Mouse (Mus musculus) spleen, postnatal 14 days (tissue): ENCODE results near the gene Cdh24.

Experiments
- DNase-seq, 2 experiments: peaks; one replicate each; pipeline ENCODE4 v3.0.0; 2021 to 2022; ENCODE audit warnings: low spot score in 2 of 2

Gene Cdh24

DNA sequence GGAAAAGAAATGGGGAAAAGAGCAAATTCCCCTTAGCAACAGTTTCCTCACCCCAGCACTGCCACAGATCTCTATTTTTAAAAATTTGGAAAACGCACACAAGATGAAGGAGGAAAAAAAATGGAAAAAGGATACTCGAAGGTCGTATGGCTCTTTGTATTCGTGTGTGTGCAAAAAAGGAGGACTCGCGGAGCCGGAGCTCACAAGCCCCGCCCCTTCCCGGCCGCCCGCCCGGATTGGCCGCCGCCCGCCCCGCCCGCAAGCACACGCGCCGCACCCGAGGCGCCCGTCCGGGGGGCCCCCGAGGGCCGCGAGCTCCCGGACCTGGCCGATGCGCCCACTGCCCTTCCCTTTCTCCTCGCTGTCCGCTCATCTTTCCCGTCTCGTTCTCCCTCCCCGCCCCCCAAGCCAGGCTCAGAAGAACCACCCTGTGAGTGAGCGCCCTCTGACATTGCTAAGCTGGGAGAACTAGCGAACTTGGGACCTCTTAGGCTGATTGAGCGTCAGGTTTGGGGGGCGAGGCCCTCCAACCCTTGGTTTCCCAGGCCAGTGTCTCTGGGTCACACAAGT lies 35.3 kb downstream of the Cdh24 start, which contains the start of gene 4931414P19Rik:
4931414P19Rik (minus strand) TSS at position 242 of the 570 bp plus-strand sequence.
- DNase-seq = peak; percentile 67 to 79

DNA sequence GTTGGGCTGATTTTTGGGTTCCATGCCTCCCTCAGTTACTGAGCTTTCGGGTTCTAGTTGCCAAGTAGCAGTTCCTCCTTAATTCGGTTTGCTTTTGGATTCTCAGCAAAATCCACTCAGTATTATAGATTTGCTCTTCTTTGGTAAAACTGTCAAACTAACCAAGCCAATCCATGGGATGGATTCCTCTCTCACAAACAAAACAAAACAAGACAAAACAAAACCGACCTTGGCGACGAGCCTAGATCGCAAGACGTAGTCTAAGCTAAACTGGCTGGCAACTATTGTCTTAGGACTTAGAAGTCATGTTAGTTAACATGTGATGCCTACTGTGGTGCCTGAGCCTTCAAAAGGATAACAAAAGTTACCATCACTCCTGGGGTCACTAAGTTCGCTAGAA lies 37.5 kb downstream of the Cdh24 start:
- no peak for DNase-seq

DNA sequence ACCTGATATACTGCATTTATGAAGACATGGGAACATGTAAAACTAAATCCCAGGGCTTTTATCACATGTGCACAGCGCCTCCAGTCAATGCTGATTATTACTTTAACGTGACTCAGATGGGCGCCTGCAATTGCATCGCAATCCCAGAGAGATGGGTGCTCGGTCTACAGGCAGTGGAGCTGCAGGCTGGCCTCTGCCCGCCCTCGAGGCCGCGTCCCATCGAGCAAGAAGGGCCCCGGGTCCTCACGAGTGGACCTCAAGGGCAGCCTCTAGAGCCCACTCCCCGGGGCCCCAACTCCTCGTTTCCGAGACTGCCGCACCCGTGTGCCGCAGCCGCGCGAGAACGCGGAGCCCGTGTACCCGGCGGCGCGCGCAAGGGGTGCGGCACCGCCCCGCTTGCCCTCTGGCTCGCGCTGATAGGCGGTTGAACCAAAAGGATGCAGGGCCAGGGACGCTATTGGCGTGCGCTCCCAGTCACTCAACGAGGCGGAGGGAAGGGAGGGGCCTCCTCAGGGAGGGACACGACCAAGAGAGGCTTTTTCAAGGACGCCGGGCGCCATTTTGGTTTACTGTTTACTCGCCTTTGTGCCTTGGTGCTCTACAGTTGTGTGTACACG lies 38.0 kb downstream of the Cdh24 start:
- DNase-seq = peak; percentile 90 to 92

DNA sequence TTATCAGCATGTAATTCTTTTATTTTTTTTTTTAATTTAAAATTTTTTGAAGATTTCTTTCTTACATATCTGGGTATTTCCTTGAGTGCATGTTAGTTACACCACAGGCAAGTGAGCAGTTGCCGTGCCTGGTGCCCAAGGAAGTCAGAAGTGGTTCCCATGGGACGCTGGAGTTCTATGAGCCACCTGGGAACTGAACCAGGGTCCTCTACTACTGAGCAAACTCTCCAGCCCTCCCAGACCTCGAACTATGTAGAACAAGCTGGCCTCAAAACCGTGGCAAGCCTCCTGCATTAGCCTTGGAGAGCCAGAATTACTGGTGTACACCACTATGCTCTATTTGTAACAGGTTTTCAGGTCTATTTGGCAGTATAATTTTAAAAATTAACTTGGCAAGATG lies 38.6 kb downstream of the Cdh24 start:
- peak in 1 of 2 experiments; percentile 11 for DNase-seq

DNA sequence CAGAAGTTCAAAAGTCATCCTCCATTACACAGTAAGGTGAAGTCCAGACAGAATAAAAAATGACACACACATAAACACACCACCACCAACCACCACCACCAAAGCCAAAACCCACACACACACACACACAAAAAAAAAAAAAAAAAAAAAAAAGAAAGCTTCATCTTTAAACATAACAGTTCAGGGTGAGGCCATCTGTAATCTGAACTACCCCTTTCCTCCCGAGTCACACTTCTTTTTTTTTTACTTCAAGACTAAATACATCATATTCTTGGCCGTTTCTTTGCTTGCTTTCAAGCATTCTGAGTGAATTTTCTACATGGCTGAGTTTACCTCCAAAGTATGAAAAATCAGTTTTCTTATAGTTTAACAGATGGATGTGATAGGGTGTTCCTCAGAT lies 39.6 kb downstream of the Cdh24 start:
- no peak for DNase-seq

DNA sequence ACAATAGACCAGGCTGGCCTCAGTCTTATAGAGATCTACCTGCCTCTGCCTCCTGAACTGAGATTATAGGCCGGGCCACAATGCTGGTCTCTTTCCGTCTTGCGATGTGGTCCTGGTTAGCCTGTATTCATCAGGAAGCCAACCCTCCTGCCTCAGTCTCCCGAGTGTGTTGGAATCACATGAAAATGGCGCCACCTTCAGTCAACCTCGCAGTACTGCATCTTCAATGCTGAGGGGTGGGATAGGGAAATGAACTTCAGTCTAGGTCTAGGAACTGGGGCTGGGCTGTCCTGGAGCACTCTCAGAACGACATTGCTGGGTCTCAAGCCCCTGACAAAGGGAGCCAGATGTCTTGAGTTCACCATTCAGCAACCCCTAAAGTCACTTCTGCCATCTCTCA lies 44.1 kb downstream of the Cdh24 start:
- DNase-seq = no peak

DNA sequence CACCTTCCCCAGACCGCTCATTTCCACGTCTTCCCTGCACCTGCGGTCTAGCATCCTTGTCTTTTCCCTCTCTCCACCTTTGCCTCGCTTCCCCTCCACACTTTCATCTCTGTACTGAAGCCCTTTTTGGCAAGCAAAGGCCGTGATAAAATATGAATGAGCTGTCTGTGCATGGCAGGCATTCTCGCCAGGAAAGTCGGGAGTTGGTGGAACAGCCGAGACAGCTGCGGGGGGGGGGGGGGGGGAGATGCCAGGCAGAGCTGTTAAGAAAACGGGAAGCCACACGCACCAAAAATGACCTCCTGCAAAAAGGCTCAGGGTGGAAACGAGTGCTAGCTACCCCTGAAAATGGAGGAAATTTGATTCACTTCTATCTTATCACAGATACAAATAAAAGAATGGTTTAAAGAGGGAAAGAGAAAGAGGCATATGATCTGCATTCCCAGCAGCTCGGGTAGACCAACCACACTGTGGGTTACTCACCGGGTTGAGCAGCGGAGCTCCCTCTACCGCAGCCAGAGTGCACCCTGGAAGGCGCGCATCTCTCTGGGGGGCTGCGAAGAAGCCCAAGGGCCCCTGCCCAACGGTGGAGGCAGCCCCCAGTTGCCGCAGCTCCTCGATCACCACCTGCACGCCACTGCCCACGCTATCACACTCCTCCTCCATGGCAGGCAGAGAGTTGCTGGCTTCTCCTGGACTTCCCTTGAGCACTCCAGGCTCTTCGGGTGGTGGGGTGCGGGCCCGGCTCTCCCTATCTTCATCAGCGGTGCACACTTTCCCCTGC lies 46.3 kb downstream of the Cdh24 start:
- no peak for DNase-seq

DNA sequence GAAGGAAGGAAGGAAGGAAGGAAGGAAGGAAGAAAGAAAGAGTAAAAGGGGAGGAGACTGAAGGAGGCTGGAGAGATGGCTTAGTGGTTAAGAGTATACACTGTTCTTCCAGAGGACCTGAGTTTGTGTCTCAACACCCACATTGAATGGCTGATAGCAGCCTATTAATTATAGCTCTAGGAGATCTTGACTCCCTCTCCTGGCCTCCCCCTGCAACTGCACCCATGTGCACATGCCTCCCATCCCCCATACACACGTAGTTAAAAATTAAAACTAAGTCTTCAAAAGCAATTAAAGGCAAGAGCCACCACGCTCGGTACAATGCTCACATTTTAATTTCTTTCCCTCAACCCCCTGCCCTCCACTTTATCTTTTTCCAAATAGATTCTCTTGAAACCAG lies 47.1 kb downstream of the Cdh24 start:
- no peak for DNase-seq

DNA sequence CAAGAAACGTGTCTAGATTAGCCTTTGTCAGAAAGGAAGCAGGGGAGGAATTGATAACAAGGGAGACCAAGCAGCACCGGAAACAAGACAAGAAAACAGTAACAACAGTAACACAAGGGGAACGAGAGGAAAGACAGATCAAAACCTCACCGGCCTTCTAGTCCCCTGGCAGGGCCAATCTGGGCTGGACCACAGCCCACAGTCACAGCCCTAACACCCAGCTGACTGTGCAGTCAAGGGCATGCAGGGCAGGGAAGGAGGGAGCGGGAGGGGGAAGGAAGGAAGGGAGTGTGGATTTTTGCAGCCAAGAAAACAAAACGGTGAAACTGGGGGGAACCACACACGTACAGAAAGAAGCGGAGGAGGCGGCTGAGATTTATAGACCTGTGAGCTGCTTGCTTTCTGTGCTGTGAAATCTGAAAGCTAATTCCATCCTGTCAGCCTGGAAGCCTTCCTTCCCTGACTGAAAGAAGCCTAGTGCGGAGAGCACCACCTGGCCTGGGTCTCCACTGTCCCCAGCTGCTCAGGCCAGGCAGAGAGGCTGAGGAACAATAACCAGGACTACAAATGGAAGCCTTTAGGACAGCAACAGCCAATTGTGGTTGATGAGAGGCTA lies 48.7 kb downstream of the Cdh24 start:
- no peak for DNase-seq

DNA sequence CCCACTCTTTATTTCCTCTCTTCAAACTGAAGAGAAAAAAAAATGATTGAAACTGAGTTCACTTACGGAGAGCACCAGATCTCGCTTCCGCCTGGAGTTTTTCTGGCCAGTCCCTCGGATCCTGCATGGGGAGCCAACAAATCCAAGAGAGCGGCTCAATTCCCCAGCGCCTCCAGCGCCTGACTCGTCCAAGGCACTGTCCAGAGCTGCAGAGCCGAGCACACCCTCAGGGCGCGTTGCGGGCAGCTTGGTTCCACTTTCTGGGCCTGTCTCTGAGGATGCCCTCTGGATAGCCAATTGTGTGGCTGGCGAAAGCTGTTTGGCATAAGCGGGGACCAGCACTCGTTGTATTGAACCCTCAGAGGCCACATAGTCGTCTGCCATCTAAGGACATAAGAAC lies 50.1 kb downstream of the Cdh24 start:
- no peak for DNase-seq

DNA sequence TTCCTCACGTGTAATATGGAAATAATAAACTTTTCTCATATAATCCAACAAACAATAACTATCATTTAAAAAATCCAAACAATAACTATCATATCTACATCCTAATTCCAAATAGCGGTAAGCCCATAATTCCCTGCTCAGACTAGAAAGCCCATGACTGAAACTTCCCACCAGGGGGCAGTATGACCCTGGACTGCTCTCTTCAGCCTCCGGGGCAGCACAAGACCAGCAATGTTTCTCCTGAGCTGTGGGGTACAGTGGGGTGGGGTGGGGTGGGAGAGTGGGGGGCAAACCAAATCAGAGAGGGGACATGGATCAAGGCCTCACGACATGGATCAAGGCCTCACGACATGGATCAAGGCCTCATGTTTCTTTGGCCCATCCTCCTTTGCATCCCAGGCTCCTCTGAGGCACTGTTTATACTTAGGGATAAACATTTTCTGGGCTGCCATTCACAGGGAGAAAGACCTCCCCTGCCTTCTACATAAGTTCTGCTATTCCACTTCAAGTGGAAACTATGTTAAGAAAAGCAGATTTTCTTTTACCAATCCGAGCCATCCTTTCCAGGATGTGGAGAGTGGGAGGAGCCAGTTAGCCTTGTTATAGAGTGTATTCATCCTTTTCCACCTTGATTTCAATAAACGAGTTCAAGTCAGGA lies 57.4 kb downstream of the Cdh24 start:
- DNase-seq = peak in 1 of 2 experiments; percentile 50

DNA sequence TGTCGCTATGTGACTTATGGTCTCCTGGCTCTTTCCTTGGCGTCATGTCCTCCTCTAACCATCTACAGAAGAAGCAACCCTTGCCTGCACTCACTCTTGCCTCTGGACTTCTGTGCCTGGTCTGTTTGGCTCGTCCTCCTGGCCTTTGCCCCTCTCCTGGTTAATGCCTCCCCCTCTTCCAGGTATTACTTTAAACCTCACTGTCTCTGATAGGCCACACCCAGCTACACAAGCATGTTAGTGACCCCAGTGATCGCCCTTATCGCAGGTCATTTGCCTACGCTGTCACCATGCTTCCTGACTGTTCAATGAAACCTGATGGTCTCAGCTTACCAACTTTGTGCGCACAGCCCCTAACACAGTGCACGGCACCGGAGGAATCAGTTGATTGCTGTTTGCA lies 58.6 kb downstream of the Cdh24 start:
- no peak for DNase-seq
